Mouse (Mus musculus): ENCODE measurements at regions not wholly inside any gene's neighbourhood (a gene's known extent, or its start where the extent isn't known, plus 50 kb on each side); places are given as distances from the start of the nearest gene placed in this dataset.
A peak's percentile ranks its signal among the peaks of the same experiment; 100 is the strongest.

GRCm38 (mm10) chr10:71485063-71485762 is 137.7 kb downstream of the Ipmk start:
- DNase-seq (ENCODE audit: low read depth) = peak; percentile 75
- TF ChIP-seq POLR2A (IDR thresholded peaks at IDR 0.05; ENCODE audit: borderline replicate concordance, extremely low read depth, insufficient read depth, insufficient read length, poor library complexity, severe bottlenecking) = no peak
- no peak for TF ChIP-seq CTCF (IDR thresholded peaks at IDR 0.05; ENCODE audit: borderline replicate concordance, extremely low read depth, insufficient read depth, insufficient read length)

DNA sequence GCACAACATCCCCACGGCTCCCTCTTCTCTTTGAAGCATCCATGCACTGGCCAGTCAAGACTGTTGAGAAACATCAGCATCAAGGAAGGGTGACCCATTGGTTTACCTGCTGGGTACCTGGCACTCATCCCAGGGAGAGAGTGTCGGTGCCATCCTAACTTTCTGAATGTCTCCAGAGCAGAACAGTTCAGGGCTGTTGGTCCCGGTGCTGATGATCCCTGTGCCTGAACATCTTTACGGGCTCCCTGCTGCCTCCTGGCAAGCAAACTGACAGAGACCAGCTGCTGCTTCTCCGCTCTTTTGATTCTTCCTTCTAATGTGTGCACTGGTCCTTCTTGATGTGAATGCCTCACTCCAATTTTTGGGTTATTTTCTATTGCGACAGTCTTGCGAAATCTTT is 142.2 kb downstream of the Ipmk start:
- DNase-seq (ENCODE audit: low read depth) = no peak
- TF ChIP-seq CTCF (IDR thresholded peaks at IDR 0.05; ENCODE audit: borderline replicate concordance, extremely low read depth, insufficient read depth, insufficient read length) = no peak
- TF ChIP-seq POLR2A (IDR thresholded peaks at IDR 0.05; ENCODE audit: borderline replicate concordance, extremely low read depth, insufficient read depth, insufficient read length, poor library complexity, severe bottlenecking) = no peak

DNA sequence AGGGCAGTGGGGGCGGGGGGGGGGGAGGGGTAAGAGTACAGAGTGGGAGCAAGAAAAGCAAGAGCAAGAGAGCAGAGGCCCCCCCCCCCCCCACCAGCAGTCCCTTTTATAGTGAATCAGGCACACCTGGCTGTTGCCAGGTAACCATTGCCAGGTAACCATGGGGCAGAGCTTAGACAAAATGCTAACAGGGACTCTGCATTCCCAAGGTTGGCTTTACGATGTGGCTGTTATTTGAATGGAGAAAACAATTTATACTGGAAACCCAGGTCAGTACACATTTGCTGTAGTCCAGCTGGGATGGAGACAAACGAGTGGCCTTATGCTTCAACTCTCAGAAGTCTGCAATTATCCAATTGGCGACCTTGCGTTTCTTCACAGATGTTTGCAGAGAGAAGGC is 154.5 kb downstream of the Ipmk start:
- DNase-seq (ENCODE audit: low read depth) = no peak
- no peak for TF ChIP-seq CTCF (IDR thresholded peaks at IDR 0.05; ENCODE audit: borderline replicate concordance, extremely low read depth, insufficient read depth, insufficient read length)
- no peak for TF ChIP-seq POLR2A (IDR thresholded peaks at IDR 0.05; ENCODE audit: borderline replicate concordance, extremely low read depth, insufficient read depth, insufficient read length, poor library complexity, severe bottlenecking)

- TF ChIP-seq POLR2A (IDR thresholded peaks at IDR 0.05; ENCODE audit: borderline replicate concordance, extremely low read depth, insufficient read depth, insufficient read length, poor library complexity, severe bottlenecking) = no peak
- no peak for TF ChIP-seq CTCF (IDR thresholded peaks at IDR 0.05; ENCODE audit: borderline replicate concordance, extremely low read depth, insufficient read depth, insufficient read length)
- no peak for DNase-seq (ENCODE audit: low read depth)
These were observed 156.7 kb downstream of the Ipmk start for GRCm38 (mm10) chr10:71504219-71504618.

DNA sequence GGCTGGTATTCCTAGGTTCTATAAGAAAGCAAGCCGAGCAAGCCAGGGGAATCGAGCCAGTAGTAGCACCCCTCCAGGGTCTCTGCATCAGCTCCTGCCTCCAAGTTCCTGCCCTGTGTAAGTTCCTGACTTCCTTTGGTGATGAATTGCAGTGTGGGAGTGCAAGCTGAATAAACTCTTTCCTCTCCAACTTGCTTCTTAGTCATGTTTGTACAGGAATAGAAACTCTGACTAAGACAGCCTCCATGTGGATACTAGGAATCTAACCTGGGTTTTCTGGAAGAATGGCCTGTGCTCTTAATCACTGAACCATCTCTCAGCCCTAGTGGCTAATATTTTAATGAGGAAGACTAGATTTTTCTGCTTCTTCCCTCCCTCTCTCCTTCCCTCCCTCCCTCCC is 177.7 kb downstream of the Ipmk start:
- no peak for DNase-seq (ENCODE audit: low read depth)
- TF ChIP-seq POLR2A (IDR thresholded peaks at IDR 0.05; ENCODE audit: borderline replicate concordance, extremely low read depth, insufficient read depth, insufficient read length, poor library complexity, severe bottlenecking) = no peak
- no peak for TF ChIP-seq CTCF (IDR thresholded peaks at IDR 0.05; ENCODE audit: borderline replicate concordance, extremely low read depth, insufficient read depth, insufficient read length)

- no peak for DNase-seq (ENCODE audit: low read depth)
- TF ChIP-seq CTCF (IDR thresholded peaks at IDR 0.05; ENCODE audit: borderline replicate concordance, extremely low read depth, insufficient read depth, insufficient read length) (no peak), POLR2A (IDR thresholded peaks at IDR 0.05; ENCODE audit: borderline replicate concordance, extremely low read depth, insufficient read depth, insufficient read length, poor library complexity, severe bottlenecking) (no peak)
These were observed 186.2 kb downstream of the Ipmk start for GRCm38 (mm10) chr10:71533759-71534158.

DNA sequence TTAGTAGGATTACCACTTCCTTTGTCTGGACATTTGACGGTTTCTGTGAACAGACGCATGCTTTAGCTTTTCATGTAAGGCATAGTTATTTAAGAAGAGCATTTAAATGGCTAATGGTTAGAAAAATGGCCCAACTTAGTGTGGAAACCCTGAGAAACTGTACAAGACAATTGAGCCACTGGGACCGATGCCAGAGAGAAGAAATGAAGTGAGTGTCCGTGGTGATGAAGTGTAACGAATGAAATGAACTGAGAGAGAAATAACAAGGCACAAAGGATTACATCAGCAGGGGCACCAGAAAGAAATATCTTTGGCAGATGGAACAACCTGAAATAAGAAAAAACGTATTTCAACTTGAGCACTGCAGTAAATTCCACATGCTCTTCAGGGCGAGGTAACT is 197.9 kb downstream of the Ipmk start:
- TF ChIP-seq CTCF (IDR thresholded peaks at IDR 0.05; ENCODE audit: borderline replicate concordance, extremely low read depth, insufficient read depth, insufficient read length) = no peak
- TF ChIP-seq POLR2A (IDR thresholded peaks at IDR 0.05; ENCODE audit: borderline replicate concordance, extremely low read depth, insufficient read depth, insufficient read length, poor library complexity, severe bottlenecking) = no peak
- DNase-seq (ENCODE audit: low read depth) = peak; percentile 22

GRCm38 (mm10) chr10:71546507-71546906 is 198.9 kb downstream of the Ipmk start:
- no peak for TF ChIP-seq CTCF (IDR thresholded peaks at IDR 0.05; ENCODE audit: borderline replicate concordance, extremely low read depth, insufficient read depth, insufficient read length)
- TF ChIP-seq POLR2A (IDR thresholded peaks at IDR 0.05; ENCODE audit: borderline replicate concordance, extremely low read depth, insufficient read depth, insufficient read length, poor library complexity, severe bottlenecking) = no peak
- DNase-seq (ENCODE audit: low read depth) = no peak

DNA sequence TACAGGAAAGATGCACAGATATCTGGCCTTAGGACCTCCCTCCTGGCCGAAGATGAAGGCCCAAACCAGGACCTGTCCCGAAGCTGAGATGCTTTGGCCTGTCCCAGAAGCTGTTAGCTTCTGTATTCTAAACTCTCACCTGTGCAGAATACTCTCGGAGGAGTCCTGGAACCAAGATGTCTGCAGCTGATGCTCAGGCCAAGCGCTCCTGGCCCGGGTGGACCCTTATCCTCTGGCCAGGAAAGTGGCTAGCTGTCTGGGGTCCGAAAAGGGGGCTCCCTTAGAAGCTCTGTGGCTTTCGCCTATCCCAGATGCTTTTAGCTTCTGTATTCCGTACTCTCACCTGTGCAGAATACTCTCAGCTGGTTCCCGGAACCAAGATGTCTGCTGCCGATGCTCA is 236.2 kb downstream of the Ipmk start:
- no peak for DNase-seq (ENCODE audit: low read depth)
- no peak for TF ChIP-seq CTCF (IDR thresholded peaks at IDR 0.05; ENCODE audit: borderline replicate concordance, extremely low read depth, insufficient read depth, insufficient read length)
- TF ChIP-seq POLR2A (IDR thresholded peaks at IDR 0.05; ENCODE audit: borderline replicate concordance, extremely low read depth, insufficient read depth, insufficient read length, poor library complexity, severe bottlenecking) = no peak

GRCm38 (mm10) chr10:71598515-71598914 is 251.0 kb downstream of the Ipmk start:
- no peak for DNase-seq (ENCODE audit: low read depth)
- TF ChIP-seq CTCF (IDR thresholded peaks at IDR 0.05; ENCODE audit: borderline replicate concordance, extremely low read depth, insufficient read depth, insufficient read length) (no peak), POLR2A (IDR thresholded peaks at IDR 0.05; ENCODE audit: borderline replicate concordance, extremely low read depth, insufficient read depth, insufficient read length, poor library complexity, severe bottlenecking) (no peak)

DNA sequence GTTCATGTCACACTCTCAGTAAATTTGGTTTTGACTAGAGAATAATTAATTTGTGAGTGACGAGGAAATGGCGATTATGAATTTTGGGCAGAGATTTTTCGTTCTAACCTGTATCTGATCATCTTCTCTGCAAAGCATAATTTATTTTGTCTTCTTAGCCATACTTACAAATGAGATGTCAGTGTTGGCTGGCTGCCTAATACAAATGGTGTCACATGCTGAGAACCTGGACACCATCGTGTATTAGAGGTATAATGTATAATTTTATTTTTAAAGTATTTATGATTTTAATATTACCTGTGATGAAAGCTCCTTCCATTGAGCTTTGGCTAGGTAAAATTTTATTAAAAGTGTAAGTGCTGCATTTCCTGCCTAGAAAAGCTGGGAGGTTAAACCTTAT is 266.2 kb downstream of the Ipmk start:
- TF ChIP-seq CTCF (IDR thresholded peaks at IDR 0.05; ENCODE audit: borderline replicate concordance, extremely low read depth, insufficient read depth, insufficient read length) = no peak
- no peak for TF ChIP-seq POLR2A (IDR thresholded peaks at IDR 0.05; ENCODE audit: borderline replicate concordance, extremely low read depth, insufficient read depth, insufficient read length, poor library complexity, severe bottlenecking)
- peak; percentile 6 for DNase-seq (ENCODE audit: low read depth)

GRCm38 (mm10) chr10:71617156-71617555 is 269.6 kb downstream of the Ipmk start:
- DNase-seq (ENCODE audit: low read depth) = no peak
- TF ChIP-seq CTCF (IDR thresholded peaks at IDR 0.05; ENCODE audit: borderline replicate concordance, extremely low read depth, insufficient read depth, insufficient read length) (no peak), POLR2A (IDR thresholded peaks at IDR 0.05; ENCODE audit: borderline replicate concordance, extremely low read depth, insufficient read depth, insufficient read length, poor library complexity, severe bottlenecking) (no peak)
